Mouse (Mus musculus): ENCODE measurements at regions not wholly inside any gene's neighbourhood (a gene's known extent, or its start where the extent isn't known, plus 50 kb on each side); places are given as distances from the start of the nearest gene placed in this dataset.
A peak's percentile ranks its signal among the peaks of the same experiment; 100 is the strongest.
"Not testable (repeated sequence)": the region's sequence is repeated elsewhere in the genome, so short reads cannot be mapped to it uniquely, and the experiment has no call there.

DNA sequence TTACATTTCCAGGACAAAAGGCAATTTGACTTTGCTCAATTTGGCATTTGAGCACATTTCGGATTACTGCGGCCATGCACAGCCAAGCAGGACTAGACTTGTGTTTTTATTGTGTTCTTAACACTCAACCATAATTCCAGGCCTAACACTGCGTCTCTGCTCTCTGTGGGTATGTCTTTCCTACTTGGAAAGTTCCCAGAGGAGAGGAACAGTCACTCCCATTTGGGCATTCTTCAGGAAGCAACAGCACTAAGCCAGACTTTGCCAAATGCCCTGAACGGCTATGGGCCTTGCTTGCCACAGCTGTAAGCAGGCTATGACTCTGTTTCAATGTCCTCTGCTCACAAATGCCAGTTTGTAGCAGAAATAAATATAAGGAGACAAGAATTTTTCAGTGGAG, 56.5 kb upstream of the Pdk3 start:
- H3K4me2 ChIP-seq, result no peak overlapping the region
- peaks cover 7% of the 10 kb centered on the region; the same call in 1 of the 2 replicates for H3K27me3 ChIP-seq
- WGBS, result 76% methylated on average over 4 of the region's 4 CpGs
- no peaks in the 10 kb centered on the region for H3K4me1 ChIP-seq
- no peaks in the 10 kb centered on the region for H3K9me3 ChIP-seq
- ATAC-seq (ENCODE audit: borderline replicate concordance, extremely low read depth, low FRiP score, low TSS enrichment), result no peak
- H3K27ac ChIP-seq, result no peak overlapping the region
- H3K36me3 ChIP-seq, result no peaks in the 10 kb centered on the region
- no peak overlapping the region for H3K4me3 ChIP-seq
- no peak overlapping the region for H3K9ac ChIP-seq

- Histone ChIP-seq H3K9me3 (no peaks in the 10 kb centered on the region), H3K4me3 (peak overlapping the region; percentile 33), H3K36me3 (no peaks in the 10 kb centered on the region), H3K27me3 (peaks cover 7% of the 10 kb centered on the region; the same call in 1 of the 2 replicates), H3K4me2 (peak overlapping the region; percentile 45), H3K9ac (no peak overlapping the region), H3K4me1 (no peaks in the 10 kb centered on the region), H3K27ac (no peak overlapping the region)
- ATAC-seq (ENCODE audit: borderline replicate concordance, extremely low read depth, low FRiP score, low TSS enrichment), result no peak
- 65% methylated on average over 8 of the region's 8 CpGs for WGBS
Measured at GRCm38 (mm10) chrX:93888966-93889365, 57.0 kb upstream of the Pdk3 start.

GRCm38 (mm10) chrX:93889394-93890042, 57.5 kb upstream of the Pdk3 start:
- no peaks in the 10 kb centered on the region for H3K36me3 ChIP-seq
- no peaks in the 10 kb centered on the region for H3K9me3 ChIP-seq
- no peak overlapping the region for H3K9ac ChIP-seq
- peak; percentile 62; the same call in 1 of the 2 replicates for ATAC-seq (ENCODE audit: borderline replicate concordance, extremely low read depth, low FRiP score, low TSS enrichment)
- H3K27ac ChIP-seq, result no peak overlapping the region
- peak overlapping the region; percentile 45 for H3K4me2 ChIP-seq
- WGBS, result 25% methylated on average over 13 of the region's 13 CpGs
- no peaks in the 10 kb centered on the region for H3K4me1 ChIP-seq
- peak overlapping the region; percentile 33 for H3K4me3 ChIP-seq
- H3K27me3 ChIP-seq, result peaks cover 7% of the 10 kb centered on the region; the same call in 1 of the 2 replicates

DNA sequence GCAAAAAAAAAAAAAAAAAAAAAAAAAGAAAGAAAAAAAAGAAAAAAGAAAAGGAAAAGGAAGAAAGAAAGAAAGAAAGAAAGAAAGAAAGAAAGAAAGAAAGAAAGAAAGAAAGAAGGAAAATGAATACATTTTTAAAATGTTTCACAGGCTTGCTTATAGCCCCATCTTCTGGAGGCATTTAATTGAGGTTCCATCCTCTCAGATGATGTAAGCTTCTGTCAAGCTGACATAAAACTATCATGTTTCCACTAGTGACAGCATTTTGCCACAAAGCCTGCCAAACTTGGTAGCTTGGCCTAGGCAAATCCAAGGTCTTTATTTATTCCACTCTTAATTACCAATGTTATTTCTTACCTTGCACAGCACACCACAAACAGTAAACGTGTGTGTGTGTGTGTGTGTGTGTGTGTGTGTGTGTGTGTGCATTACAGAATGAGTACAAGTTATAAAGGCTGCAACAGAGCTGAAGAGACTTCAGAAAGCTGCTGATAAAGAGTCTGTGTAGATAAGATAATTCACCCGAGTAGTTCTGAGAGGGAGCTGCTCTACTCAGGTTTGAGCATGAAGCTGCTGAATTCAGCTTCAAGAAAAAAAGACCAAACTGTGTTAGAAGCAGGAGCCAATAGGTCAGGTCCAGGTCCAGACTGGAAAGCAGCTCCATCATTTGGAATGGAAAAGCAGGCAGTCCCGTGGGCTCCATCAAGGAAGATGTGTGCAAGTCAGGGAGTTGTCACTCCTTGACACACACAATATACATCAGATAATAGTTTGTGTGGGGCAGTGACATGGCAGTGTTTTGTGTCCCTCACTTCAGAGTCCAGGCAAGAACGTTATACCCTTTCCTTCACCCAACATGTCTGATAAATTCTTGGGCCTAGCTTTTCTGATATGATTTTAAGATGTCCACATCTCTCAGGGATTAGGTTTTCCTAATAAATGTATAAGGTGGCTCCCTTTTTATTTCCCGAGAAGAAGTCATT, 65.1 kb upstream of the Pdk3 start:
- Histone ChIP-seq H3K9me3 (no peaks in the 10 kb centered on the region), H3K36me3 (no peaks in the 10 kb centered on the region), H3K4me3 (no peak overlapping the region), H3K27ac (no peak overlapping the region), H3K9ac (no peak overlapping the region), H3K4me2 (no peak overlapping the region), H3K4me1 (no peaks in the 10 kb centered on the region), H3K27me3 (no peaks in the 10 kb centered on the region; the same call in 1 of the 2 replicates)
- 46% methylated on average over 5 of the region's 5 CpGs for WGBS
- ATAC-seq (ENCODE audit: borderline replicate concordance, extremely low read depth, low FRiP score, low TSS enrichment), result no peak

DNA sequence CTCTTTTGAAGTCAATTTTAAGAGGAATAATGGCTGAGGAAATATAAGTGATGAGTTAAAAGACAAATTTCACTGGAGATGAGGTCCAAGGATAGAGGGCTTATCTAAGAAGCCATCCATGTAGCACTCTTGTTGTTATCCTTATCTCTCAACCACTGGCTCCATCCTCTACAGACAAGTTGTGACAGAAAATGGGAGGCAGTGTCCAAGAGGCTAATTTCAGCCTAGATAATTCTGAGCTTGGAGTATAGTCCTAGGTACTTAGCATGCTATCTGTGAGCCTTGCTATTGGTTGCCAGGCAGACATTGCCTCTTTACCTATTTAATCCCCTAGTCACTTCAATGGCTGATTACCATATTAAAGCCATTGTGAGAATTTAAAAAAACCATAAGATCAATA, 65.2 kb upstream of the AU015836 start:
- no peak overlapping the region for H3K9ac ChIP-seq

DNA sequence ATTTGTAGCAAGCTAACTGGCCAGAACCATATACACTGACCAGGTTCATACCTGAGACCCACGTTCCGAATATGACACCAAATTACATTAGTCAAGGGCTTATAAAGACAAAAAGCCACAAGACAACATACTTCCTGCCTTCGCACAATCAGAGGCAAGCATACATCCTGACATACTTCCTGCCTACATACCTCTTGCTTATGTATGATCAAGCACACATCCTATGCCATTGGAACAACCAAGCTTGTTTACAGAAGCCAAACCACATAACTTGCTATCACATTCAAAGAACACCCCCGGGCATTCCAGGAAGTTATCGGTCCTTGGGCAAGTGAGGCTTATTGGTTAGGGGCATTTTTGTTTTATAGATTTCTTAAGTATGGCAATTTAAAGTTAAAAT, 62.9 kb upstream of the AU015836 start:
- ATAC-seq (ENCODE audit: borderline replicate concordance, extremely low read depth, low FRiP score, low TSS enrichment), result no peak
- no peak overlapping the region for H3K9ac ChIP-seq
- no peak overlapping the region for H3K4me2 ChIP-seq
- no peaks in the 10 kb centered on the region for H3K36me3 ChIP-seq
- 71% methylated on average over 5 of the region's 5 CpGs for WGBS
- no peaks in the 10 kb centered on the region for H3K4me1 ChIP-seq
- no peaks in the 10 kb centered on the region; the same call in 1 of the 2 replicates for H3K27me3 ChIP-seq
- no peak overlapping the region for H3K27ac ChIP-seq
- no peak overlapping the region for H3K4me3 ChIP-seq
- no peaks in the 10 kb centered on the region for H3K9me3 ChIP-seq

More for the DNA sequence above, 65.2 kb upstream of the AU015836 start:
- H3K27me3 ChIP-seq, result no peaks in the 10 kb centered on the region; the same call in 1 of the 2 replicates
- H3K27ac ChIP-seq, result no peak overlapping the region
- no peak overlapping the region for H3K4me2 ChIP-seq
- H3K4me1 ChIP-seq, result no peaks in the 10 kb centered on the region
- H3K9me3 ChIP-seq, result no peaks in the 10 kb centered on the region
- H3K4me3 ChIP-seq, result no peak overlapping the region
- H3K36me3 ChIP-seq, result no peaks in the 10 kb centered on the region
- ATAC-seq (ENCODE audit: borderline replicate concordance, extremely low read depth, low FRiP score, low TSS enrichment), result no peak

DNA sequence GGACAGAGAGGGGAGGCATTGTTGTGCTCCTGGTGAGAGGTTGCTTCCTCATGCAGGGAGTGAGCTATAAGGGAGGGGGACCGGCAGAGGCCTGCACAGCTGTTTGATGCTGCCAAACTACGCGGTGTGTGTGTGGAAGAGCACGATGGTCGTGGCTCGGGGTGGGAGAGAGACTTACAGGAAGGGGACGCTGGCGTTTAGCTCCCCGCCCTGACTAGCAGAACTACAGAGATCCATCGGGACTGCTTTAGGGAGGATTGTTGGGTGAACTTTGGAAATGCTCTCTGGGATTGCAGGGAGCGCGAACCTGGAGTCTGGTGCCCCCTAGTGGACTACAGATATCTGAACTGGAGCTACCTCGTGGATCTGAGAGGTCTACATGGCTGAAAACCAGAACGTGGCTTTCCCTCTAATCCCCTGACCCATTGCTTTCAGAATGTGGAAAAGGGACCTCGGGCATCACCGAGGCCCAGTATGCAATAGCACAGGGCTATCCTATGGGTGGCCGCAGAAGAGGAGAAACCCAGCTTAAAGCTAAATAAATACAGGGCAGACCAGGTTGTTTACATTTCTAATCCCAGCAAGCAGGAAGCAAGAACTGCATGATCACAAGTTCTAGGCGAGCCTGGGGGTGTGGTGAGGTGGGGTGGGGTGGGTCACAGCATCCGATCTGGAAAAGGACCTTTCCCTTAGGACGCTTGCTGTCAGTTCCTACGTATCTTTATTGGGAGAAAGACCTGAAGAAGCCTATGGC, 57.2 kb upstream of the AU015836 start:
- Histone ChIP-seq H3K27ac (no peak overlapping the region), H3K27me3 (peaks cover 13% of the 10 kb centered on the region), H3K9me3 (no peaks in the 10 kb centered on the region), H3K4me2 (peak overlapping the region; percentile 55), H3K9ac (peak overlapping the region; percentile 32; the same call in 1 of the 2 replicates), H3K36me3 (no peaks in the 10 kb centered on the region), H3K4me1 (no peaks in the 10 kb centered on the region), H3K4me3 (peak overlapping the region; percentile 26)
- WGBS, result 20% methylated on average over 21 of the region's 21 CpGs
- peak; percentile 55; the same call in 1 of the 2 replicates for ATAC-seq (ENCODE audit: borderline replicate concordance, extremely low read depth, low FRiP score, low TSS enrichment)

DNA sequence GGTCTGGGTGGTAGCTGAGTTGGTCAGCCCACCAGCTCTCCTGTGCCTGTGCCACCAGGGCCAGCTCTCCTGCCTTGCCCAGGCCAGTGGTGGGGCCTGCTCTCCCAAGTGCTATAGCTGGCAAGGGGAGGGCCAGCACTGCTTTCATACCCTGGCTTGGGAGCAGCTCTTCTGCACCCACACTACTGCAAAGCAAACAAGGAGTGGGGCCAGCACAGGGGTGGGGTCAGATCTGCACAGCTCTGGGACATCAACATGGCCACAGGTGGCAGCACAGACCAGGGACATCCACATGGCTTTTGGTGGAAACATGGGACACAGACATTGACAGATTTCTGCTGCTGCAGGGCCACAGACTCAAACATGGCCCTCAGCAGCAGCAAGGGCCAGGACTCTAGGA, 52.9 kb upstream of the AU015836 start:
- no peak overlapping the region for H3K4me2 ChIP-seq
- H3K27me3 ChIP-seq, result peaks cover 13% of the 10 kb centered on the region
- H3K4me1 ChIP-seq, result no peaks in the 10 kb centered on the region
- no peak overlapping the region for H3K4me3 ChIP-seq
- no peak overlapping the region for H3K27ac ChIP-seq
- ATAC-seq (ENCODE audit: borderline replicate concordance, extremely low read depth, low FRiP score, low TSS enrichment), result no peak
- no peak overlapping the region for H3K9ac ChIP-seq
- no peaks in the 10 kb centered on the region for H3K36me3 ChIP-seq
- no peaks in the 10 kb centered on the region for H3K9me3 ChIP-seq

- not testable (repeated sequence) for H3K4me3 ChIP-seq; H3K4me2 ChIP-seq; H3K9ac ChIP-seq; H3K36me3 ChIP-seq; H3K4me1 ChIP-seq; H3K27ac ChIP-seq; ATAC-seq (ENCODE audit: borderline replicate concordance, extremely low read depth, low FRiP score, low TSS enrichment); H3K9me3 ChIP-seq
- WGBS, result 66% methylated on average over 3 of the region's 3 CpGs
- H3K27me3 ChIP-seq, result peaks cover 13% of the 10 kb centered on the region
Measured at GRCm38 (mm10) chrX:93917367-93917766, 51.1 kb upstream of the AU015836 start.

Measured in lung, embryonic 15.5 days (tissue).